Mouse (Mus musculus) liver, embryonic 12.5 days (tissue): ENCODE data around the gene Alx3. TPM values are rescaled to one million over a fixed set of nuclear protein-coding genes. Genes with fewer than 3 reads are reported as not detected.
A peak's percentile ranks its signal among the peaks of the same experiment; 100 is the strongest.

Source experiments
- ATAC-seq: fragments of 200-750 bp; cut with Nextera tagmentation; 2 replicates; pipeline ENCODE4 v1.8.0; 2017; ENCODE audit warnings: moderate number of reproducible peaks, mild to moderate bottlenecking, moderate library complexity
- H3K27ac ChIP-seq: fragments of 300-500 bp; sonication (generic); 2 replicates; pipeline ENCODE4 v1.5.1; 2016; ENCODE audit warnings: mild to moderate bottlenecking
- H3K27me3 ChIP-seq: fragments of 300-500 bp; sonication (generic); replicated peaks from 2 replicates; pipeline ENCODE4 v1.6.1; 2016; ENCODE audit warnings: mild to moderate bottlenecking, moderate library complexity
- H3K36me3 ChIP-seq: fragments of 300-500 bp; sonication (generic); 2 replicates; pipeline ENCODE4 v1.6.1; 2016; ENCODE audit warnings: mild to moderate bottlenecking, moderate library complexity
- H3K4me1 ChIP-seq: fragments of 300-500 bp; sonication (generic); 2 replicates; pipeline ENCODE4 v1.6.1; 2016
- H3K4me2 ChIP-seq: fragments of 300-500 bp; sonication (generic); 2 replicates; pipeline ENCODE4 v1.6.1; 2016; ENCODE audit warnings: mild to moderate bottlenecking, moderate library complexity
- H3K4me3 ChIP-seq: fragments of 300-500 bp; sonication (generic); 2 replicates; pipeline ENCODE4 v1.5.1; 2016; ENCODE audit warnings: mild to moderate bottlenecking, moderate library complexity
- H3K9ac ChIP-seq: fragments of 300-500 bp; sonication (generic); 2 replicates; pipeline ENCODE4 v1.6.1; 2016; ENCODE audit warnings: mild to moderate bottlenecking, moderate library complexity
- H3K9me3 ChIP-seq: fragments of 300-500 bp; sonication (generic); replicated peaks from 2 replicates; pipeline ENCODE4 v1.6.1; 2016; ENCODE audit warnings: mild to moderate bottlenecking, moderate library complexity
- WGBS: fragments of 180-500 bp; shearing (Covaris S2); methylation state at CpG from one replicate; pipeline ENCODE4 v1.1.7; 2016; ENCODE audit not compliant: insufficient replicate concordance; 5-methylcytosine and 5-hydroxymethylcytosine counted together
- polyA plus RNA-seq: library from polyadenylated mRNA; unstranded; fragments of >200 nt; fragmentation: Nextera tagmentation; extraction: Ambion mirVana; gene quantifications from 2 replicates; pipeline ENCODE4 v1.2.1, GENCODE M21; 2016

Alx3 gene
- polyA plus RNA-seq, 1 experiment from 2014 or later = 0.76 TPM

DNA sequence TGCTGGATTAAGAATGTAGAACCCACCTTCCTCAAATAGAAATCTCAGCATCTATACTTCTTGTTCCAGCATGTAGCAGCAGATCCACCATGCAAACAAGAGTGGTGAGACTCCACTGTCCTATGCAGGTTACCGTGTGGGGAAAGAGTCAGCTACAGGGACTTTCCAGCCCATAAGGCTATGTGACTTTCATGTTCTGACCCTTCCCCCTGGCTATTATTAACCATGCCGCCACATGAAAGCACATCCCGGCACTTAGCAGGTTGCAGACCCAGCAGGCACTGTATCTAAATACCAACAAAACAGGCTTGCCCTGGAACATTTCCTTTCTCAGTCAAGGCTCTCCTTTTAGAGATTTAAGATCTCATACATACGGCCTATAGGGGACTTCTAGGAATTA lies 16.6 kb downstream of the Alx3 start:
- H3K27me3 ChIP-seq = no peaks in the 10 kb centered on the region; the same call in 1 of the 2 replicates
- no peak overlapping the region for H3K27ac ChIP-seq
- no peak overlapping the region for H3K9ac ChIP-seq
- peaks cover 23% of the 10 kb centered on the region for H3K4me1 ChIP-seq
- H3K9me3 ChIP-seq = no peaks in the 10 kb centered on the region
- no peak for ATAC-seq
- 76% methylated on average over 4 of the region's 4 CpGs for WGBS
- no peak overlapping the region for H3K4me2 ChIP-seq
- no peak overlapping the region for H3K4me3 ChIP-seq
- H3K36me3 ChIP-seq = peaks cover 46% of the 10 kb centered on the region

GRCm38 (mm10) chr3:107612902-107613525 lies 18.2 kb downstream of the Alx3 start:
- Histone ChIP-seq H3K27ac (no peak overlapping the region), H3K4me2 (no peak overlapping the region), H3K27me3 (no peaks in the 10 kb centered on the region), H3K9me3 (no peaks in the 10 kb centered on the region), H3K4me1 (peaks cover 18% of the 10 kb centered on the region), H3K9ac (no peak overlapping the region), H3K36me3 (peaks cover 62% of the 10 kb centered on the region), H3K4me3 (no peak overlapping the region)
- WGBS = 84% methylated on average over 11 of the region's 11 CpGs
- peak; percentile 57; the same call in 1 of the 2 replicates for ATAC-seq

GRCm38 (mm10) chr3:107617800-107618199 lies 23.0 kb downstream of the Alx3 start:
- Histone ChIP-seq H3K9ac (no peak overlapping the region), H3K9me3 (no peaks in the 10 kb centered on the region), H3K36me3 (peaks cover 95% of the 10 kb centered on the region), H3K27ac (no peak overlapping the region), H3K4me1 (no peaks in the 10 kb centered on the region), H3K4me2 (no peak overlapping the region), H3K27me3 (no peaks in the 10 kb centered on the region), H3K4me3 (no peak overlapping the region)
- 86% methylated on average over 3 of the region's 3 CpGs for WGBS
- no peak for ATAC-seq

DNA sequence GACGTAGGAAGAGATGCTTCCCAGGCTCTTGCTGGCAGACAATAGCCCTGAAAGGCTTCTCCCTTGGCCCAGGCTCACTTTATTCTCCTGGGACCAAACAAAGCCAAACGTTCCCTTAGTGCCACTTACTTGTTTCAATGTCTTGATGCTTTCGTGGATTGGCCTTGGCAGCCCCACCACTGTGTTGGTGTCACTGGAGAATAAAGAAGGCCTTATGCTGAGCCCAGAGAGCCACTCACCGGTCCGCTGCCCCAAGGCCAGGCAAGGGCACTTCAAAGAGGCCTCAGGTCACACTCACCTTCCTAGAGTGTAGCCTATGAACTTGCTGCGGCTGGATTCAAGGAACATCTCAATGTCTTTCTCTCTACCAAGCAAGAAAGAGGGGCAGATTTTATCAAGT lies 25.1 kb downstream of the Alx3 start:
- H3K4me2 ChIP-seq = no peak overlapping the region
- WGBS = 83% methylated on average over 6 of the region's 6 CpGs
- H3K9me3 ChIP-seq = no peaks in the 10 kb centered on the region
- ATAC-seq = no peak
- no peak overlapping the region for H3K27ac ChIP-seq
- H3K27me3 ChIP-seq = no peaks in the 10 kb centered on the region
- H3K36me3 ChIP-seq = peaks cover 95% of the 10 kb centered on the region
- no peak overlapping the region for H3K4me3 ChIP-seq
- H3K4me1 ChIP-seq = no peaks in the 10 kb centered on the region
- H3K9ac ChIP-seq = no peak overlapping the region

DNA sequence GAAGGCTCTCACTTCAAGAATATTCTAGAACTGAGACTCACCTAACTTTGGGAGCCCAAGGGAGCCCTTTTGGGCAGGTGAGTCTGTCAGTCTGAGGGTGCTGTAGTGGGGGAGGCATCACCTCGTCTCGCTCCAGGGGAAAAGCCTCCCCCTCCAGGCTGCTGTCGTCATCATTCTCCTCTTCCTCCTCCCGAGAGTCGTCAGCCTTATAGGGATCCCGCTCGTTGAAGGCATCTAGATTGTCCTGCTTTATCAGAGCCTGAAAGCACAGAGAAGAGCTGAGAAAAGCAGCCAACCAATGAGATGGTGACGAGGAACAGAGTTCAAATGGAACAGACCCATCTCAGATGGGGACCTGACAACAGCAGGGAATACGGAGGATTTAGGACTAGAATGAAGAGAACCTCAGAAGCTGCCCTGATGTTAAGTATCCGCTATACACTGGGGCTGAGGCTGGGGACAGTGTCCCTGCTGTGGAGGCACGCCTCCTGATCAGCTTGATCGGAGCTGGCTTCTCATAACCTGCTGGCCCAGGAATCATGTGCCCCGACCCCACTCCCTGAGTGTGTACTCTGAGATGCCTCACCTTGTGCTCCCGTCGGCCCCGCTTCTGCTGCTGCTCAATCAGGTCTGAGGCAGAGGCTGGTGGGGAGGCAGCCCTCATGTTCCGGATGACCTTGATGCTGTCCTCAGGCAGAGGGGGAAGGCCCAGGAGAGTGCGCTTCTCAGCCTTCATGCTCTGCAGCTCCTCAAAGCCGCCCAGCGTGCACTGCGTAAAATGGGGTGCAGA lies 26.6 kb downstream of the Alx3 start:
- ATAC-seq = no peak
- Histone ChIP-seq H3K27ac (no peak overlapping the region), H3K4me1 (no peaks in the 10 kb centered on the region), H3K4me3 (no peak overlapping the region), H3K36me3 (peaks cover 95% of the 10 kb centered on the region), H3K27me3 (no peaks in the 10 kb centered on the region), H3K9ac (no peak overlapping the region), H3K4me2 (no peak overlapping the region), H3K9me3 (no peaks in the 10 kb centered on the region)
- WGBS = 85% methylated on average over 21 of the region's 21 CpGs

DNA sequence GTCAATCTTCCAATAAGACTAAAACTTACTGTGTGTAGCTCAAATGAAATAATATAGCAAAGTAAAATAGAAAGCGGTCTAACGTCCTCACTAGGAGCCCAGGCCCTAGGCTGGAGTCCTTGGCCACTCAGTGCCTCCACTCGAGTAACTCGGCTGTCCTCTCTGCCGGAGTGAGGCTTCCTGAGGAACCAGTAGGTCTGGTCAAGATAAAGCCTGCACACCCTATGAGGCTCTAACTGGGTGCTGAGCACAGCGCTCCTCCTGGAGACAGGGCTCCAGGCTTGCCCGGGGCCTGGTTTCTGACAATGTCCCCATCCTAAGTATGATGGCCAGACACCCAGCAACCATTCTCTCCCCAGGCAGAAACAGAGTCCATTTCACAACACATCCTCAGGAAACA lies 27.7 kb downstream of the Alx3 start:
- Histone ChIP-seq H3K36me3 (peaks cover 95% of the 10 kb centered on the region), H3K4me2 (no peak overlapping the region)

GRCm38 (mm10) chr3:107624424-107624823 lies 29.6 kb downstream of the Alx3 start:
- Histone ChIP-seq H3K27me3 (no peaks in the 10 kb centered on the region), H3K9me3 (no peaks in the 10 kb centered on the region), H3K9ac (no peak overlapping the region), H3K4me1 (no peaks in the 10 kb centered on the region), H3K36me3 (peaks cover 84% of the 10 kb centered on the region), H3K4me3 (no peak overlapping the region), H3K4me2 (no peak overlapping the region), H3K27ac (no peak overlapping the region)
- WGBS = 89% methylated on average over 8 of the region's 8 CpGs
- ATAC-seq = no peak

More for the DNA sequence above, 27.7 kb downstream of the Alx3 start:
- Histone ChIP-seq H3K9me3 (no peaks in the 10 kb centered on the region), H3K4me3 (no peak overlapping the region), H3K27me3 (no peaks in the 10 kb centered on the region), H3K9ac (no peak overlapping the region), H3K27ac (no peak overlapping the region), H3K4me1 (no peaks in the 10 kb centered on the region)
- ATAC-seq = no peak
- WGBS = 79% methylated on average over 7 of the region's 7 CpGs

GRCm38 (mm10) chr3:107625536-107625935 lies 30.7 kb downstream of the Alx3 start:
- Histone ChIP-seq H3K4me1 (peaks cover 7% of the 10 kb centered on the region), H3K36me3 (peaks cover 75% of the 10 kb centered on the region), H3K4me3 (no peak overlapping the region), H3K9me3 (no peaks in the 10 kb centered on the region), H3K27me3 (no peaks in the 10 kb centered on the region), H3K27ac (no peak overlapping the region), H3K4me2 (no peak overlapping the region), H3K9ac (no peak overlapping the region)
- WGBS = 82% methylated on average over 8 of the region's 8 CpGs
- no peak for ATAC-seq

GRCm38 (mm10) chr3:107626751-107627150 lies 31.9 kb downstream of the Alx3 start:
- H3K4me3 ChIP-seq = no peak overlapping the region
- ATAC-seq = no peak
- H3K27ac ChIP-seq = no peak overlapping the region
- H3K4me2 ChIP-seq = no peak overlapping the region
- H3K4me1 ChIP-seq = peaks cover 10% of the 10 kb centered on the region
- WGBS = 84% methylated on average over 8 of the region's 8 CpGs
- no peak overlapping the region for H3K9ac ChIP-seq
- H3K27me3 ChIP-seq = no peaks in the 10 kb centered on the region
- no peaks in the 10 kb centered on the region for H3K9me3 ChIP-seq
- H3K36me3 ChIP-seq = peaks cover 63% of the 10 kb centered on the region

GRCm38 (mm10) chr3:107627641-107628040 lies 32.8 kb downstream of the Alx3 start:
- peaks cover 15% of the 10 kb centered on the region for H3K4me1 ChIP-seq
- WGBS = 88% methylated on average over 7 of the region's 7 CpGs
- no peak for ATAC-seq

DNA sequence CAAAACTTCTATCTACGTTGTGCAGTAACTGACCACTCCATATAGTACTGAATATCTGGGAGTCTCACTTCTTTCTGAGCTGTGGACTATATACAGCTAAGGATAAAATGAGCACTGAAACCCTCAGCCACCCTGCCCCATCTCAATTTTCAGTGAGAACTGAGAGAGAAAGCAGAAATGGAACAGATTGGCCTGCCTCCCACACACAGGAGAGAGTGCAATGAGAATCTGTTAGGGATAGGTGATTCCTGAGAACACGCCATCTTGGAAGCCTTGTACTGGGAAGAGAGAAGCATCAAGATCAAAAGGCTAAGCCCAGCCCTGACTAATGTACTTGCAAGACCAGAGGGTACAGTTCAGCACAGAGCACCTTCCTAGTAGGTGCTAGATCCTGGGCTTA lies 33.7 kb downstream of the Alx3 start:
- ATAC-seq = no peak
- Histone ChIP-seq H3K9me3 (no peaks in the 10 kb centered on the region), H3K4me3 (no peak overlapping the region), H3K9ac (no peak overlapping the region), H3K4me1 (peaks cover 15% of the 10 kb centered on the region), H3K27ac (no peak overlapping the region), H3K4me2 (no peak overlapping the region), H3K27me3 (no peaks in the 10 kb centered on the region), H3K36me3 (peaks cover 46% of the 10 kb centered on the region)
- 76% methylated on average over 2 of the region's 2 CpGs for WGBS

More at GRCm38 (mm10) chr3:107627641-107628040, 32.8 kb downstream of the Alx3 start:
- Histone ChIP-seq H3K4me2 (no peak overlapping the region), H3K9me3 (no peaks in the 10 kb centered on the region), H3K27me3 (no peaks in the 10 kb centered on the region), H3K4me3 (no peak overlapping the region), H3K27ac (no peak overlapping the region), H3K9ac (no peak overlapping the region), H3K36me3 (peaks cover 55% of the 10 kb centered on the region)

GRCm38 (mm10) chr3:107629411-107629810 lies 34.6 kb downstream of the Alx3 start:
- peaks cover 37% of the 10 kb centered on the region for H3K36me3 ChIP-seq
- H3K4me2 ChIP-seq = no peak overlapping the region
- no peak overlapping the region for H3K9ac ChIP-seq
- H3K4me3 ChIP-seq = no peak overlapping the region
- WGBS = 84% methylated on average over 4 of the region's 4 CpGs
- no peaks in the 10 kb centered on the region for H3K27me3 ChIP-seq
- ATAC-seq = no peak
- H3K27ac ChIP-seq = no peak overlapping the region
- H3K4me1 ChIP-seq = peaks cover 15% of the 10 kb centered on the region
- H3K9me3 ChIP-seq = no peaks in the 10 kb centered on the region
